Mouse (Mus musculus) layer of hippocampus, adult 11-12 months (tissue): ENCODE measurements around the gene Ncs1.

ENCODE experiments used
- DNase-seq: peaks from one replicate; pipeline ENCODE4 v3.0.0; 2022; ENCODE audit warnings: low spot score

Ncs1 gene

DNA sequence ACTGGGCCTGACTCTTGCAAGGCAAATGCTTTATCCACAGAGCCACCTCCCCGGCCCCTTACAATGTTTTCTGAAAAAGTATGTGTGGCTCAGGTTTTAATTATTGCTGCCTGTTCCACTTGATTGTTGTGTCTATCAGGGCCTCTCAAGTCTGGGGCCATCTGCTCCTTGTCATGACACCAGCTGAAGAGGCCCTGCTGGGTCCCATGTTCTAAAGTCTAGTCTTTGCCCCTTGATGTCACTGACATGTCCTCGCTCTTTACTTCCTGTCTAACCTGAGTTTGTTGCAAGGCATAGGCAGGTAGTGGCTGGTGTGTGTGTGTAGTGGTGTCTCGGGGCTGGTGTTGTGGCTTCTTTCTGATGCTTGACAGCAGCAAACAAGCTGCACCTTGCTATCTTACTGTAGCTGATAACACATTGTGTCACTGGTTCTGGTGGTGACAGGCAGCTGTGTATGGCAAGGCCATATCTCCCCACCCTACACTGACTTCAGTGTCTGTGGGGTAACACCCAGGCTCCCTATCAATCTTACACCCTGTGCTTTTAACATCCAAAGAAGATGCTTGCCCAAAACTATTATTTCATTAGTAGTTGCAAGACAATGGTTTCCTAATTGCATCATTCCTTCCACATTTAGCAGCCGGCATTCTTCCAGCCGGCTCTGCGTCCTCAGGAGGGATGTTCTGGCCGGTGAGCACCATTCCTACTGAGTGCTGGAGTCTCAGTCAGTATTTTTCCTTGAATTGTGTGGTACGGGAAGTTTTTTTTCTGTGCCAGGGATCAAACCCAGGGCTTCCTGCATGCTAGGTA is 96.3 kb downstream of the Ncs1 start:
- no peak for DNase-seq
